Mouse (Mus musculus): ENCODE results near the gene Depdc1b. TPM values are rescaled to one million over a fixed set of nuclear protein-coding genes. Genes with fewer than 3 reads are reported as not detected.

Depdc1b gene
- polyA plus RNA-seq, 1 experiment from 2014 or later = 12.3 TPM

GRCm38 (mm10) chr13:108302957-108303675, 13.0 kb upstream of the Depdc1b start:
- 81% methylated on average over 7 of the region's 7 CpGs for WGBS
- Histone ChIP-seq H3K27me3 (ENCODE audit: control insufficient read depth, insufficient read depth, low read length) (no peaks in the 10 kb centered on the region), H3K27ac (ENCODE audit: low read depth, low read length) (no peak overlapping the region), H3K4me2 (ENCODE audit: low read depth) (no peak overlapping the region), H3K4me3 (ENCODE audit: low read depth, low read length) (no peak overlapping the region), H3K4me1 (ENCODE audit: control insufficient read depth, insufficient read depth, low read length) (peaks cover 4% of the 10 kb centered on the region; the same call in 1 of the 2 replicates), H3K9me3 (ENCODE audit: control insufficient read depth, low read length) (no peaks in the 10 kb centered on the region), H3K9ac (ENCODE audit: low read length) (no peak overlapping the region), H3K36me3 (ENCODE audit: control insufficient read depth, insufficient read depth, low read length) (no peaks in the 10 kb centered on the region)
- DNase-seq (ENCODE audit: low spot score) = no peak
- no peak for ATAC-seq (ENCODE audit: insufficient read depth, low FRiP score, low TSS enrichment)

GRCm38 (mm10) chr13:108303841-108304240, 12.3 kb upstream of the Depdc1b start:
- no peak overlapping the region for H3K4me2 ChIP-seq (ENCODE audit: low read depth)
- no peak overlapping the region for H3K9ac ChIP-seq (ENCODE audit: low read length)
- ATAC-seq (ENCODE audit: insufficient read depth, low FRiP score, low TSS enrichment) (no peak), DNase-seq (ENCODE audit: low spot score) (no peak)
- peaks cover 4% of the 10 kb centered on the region; the same call in 1 of the 2 replicates for H3K4me1 ChIP-seq (ENCODE audit: control insufficient read depth, insufficient read depth, low read length)
- H3K36me3 ChIP-seq (ENCODE audit: control insufficient read depth, insufficient read depth, low read length) = no peaks in the 10 kb centered on the region
- H3K9me3 ChIP-seq (ENCODE audit: control insufficient read depth, low read length) = no peaks in the 10 kb centered on the region
- WGBS = 61% methylated on average over 1 of the region's 1 CpGs
- no peaks in the 10 kb centered on the region for H3K27me3 ChIP-seq (ENCODE audit: control insufficient read depth, insufficient read depth, low read length)
- no peak overlapping the region for H3K27ac ChIP-seq (ENCODE audit: low read depth, low read length)
- H3K4me3 ChIP-seq (ENCODE audit: low read depth, low read length) = no peak overlapping the region

- no peak for ATAC-seq (ENCODE audit: insufficient read depth, low FRiP score, low TSS enrichment)
- Histone ChIP-seq H3K4me1 (ENCODE audit: control insufficient read depth, insufficient read depth, low read length) (peaks cover 4% of the 10 kb centered on the region; the same call in 1 of the 2 replicates), H3K9ac (ENCODE audit: low read length) (no peak overlapping the region), H3K9me3 (ENCODE audit: control insufficient read depth, low read length) (no peaks in the 10 kb centered on the region), H3K27ac (ENCODE audit: low read depth, low read length) (no peak overlapping the region), H3K36me3 (ENCODE audit: control insufficient read depth, insufficient read depth, low read length) (no peaks in the 10 kb centered on the region), H3K4me2 (ENCODE audit: low read depth) (no peak overlapping the region), H3K4me3 (ENCODE audit: low read depth, low read length) (no peak overlapping the region), H3K27me3 (ENCODE audit: control insufficient read depth, insufficient read depth, low read length) (no peaks in the 10 kb centered on the region)
- WGBS = 61% methylated on average over 2 of the region's 2 CpGs
- DNase-seq (ENCODE audit: low spot score) = no peak
Measured at GRCm38 (mm10) chr13:108304680-108305079, 11.5 kb upstream of the Depdc1b start.

- 0 out of 2 replicates have a peak overlapping the region, but pooled peaks have one; percentile 8 for H3K27ac ChIP-seq (ENCODE audit: low read depth, low read length)
Measured at GRCm38 (mm10) chr13:108316487-108316903, 363 bp downstream of the Depdc1b start.

GRCm38 (mm10) chr13:108317414-108317813, 1.3 kb downstream of the Depdc1b start:
- no peak for ATAC-seq (ENCODE audit: insufficient read depth, low FRiP score, low TSS enrichment)
- H3K9me3 ChIP-seq (ENCODE audit: control insufficient read depth, low read length) = no peaks in the 10 kb centered on the region
- no peak overlapping the region; the same call in 1 of the 2 replicates for H3K4me3 ChIP-seq (ENCODE audit: low read depth, low read length)
- H3K4me2 ChIP-seq (ENCODE audit: low read depth) = peak overlapping the region; percentile 70
- H3K4me1 ChIP-seq (ENCODE audit: control insufficient read depth, insufficient read depth, low read length) = peaks cover 2% of the 10 kb centered on the region; the same call in 1 of the 2 replicates
- 91% methylated on average over 2 of the region's 2 CpGs for WGBS
- DNase-seq (ENCODE audit: low spot score) = no peak
- no peak overlapping the region for H3K9ac ChIP-seq (ENCODE audit: low read length)
- H3K27ac ChIP-seq (ENCODE audit: low read depth, low read length) = no peak overlapping the region
- no peaks in the 10 kb centered on the region for H3K27me3 ChIP-seq (ENCODE audit: control insufficient read depth, insufficient read depth, low read length)
- H3K36me3 ChIP-seq (ENCODE audit: control insufficient read depth, insufficient read depth, low read length) = no peaks in the 10 kb centered on the region

More at GRCm38 (mm10) chr13:108316487-108316903, 363 bp downstream of the Depdc1b start:
- no peaks in the 10 kb centered on the region for H3K9me3 ChIP-seq (ENCODE audit: control insufficient read depth, low read length)
- H3K36me3 ChIP-seq (ENCODE audit: control insufficient read depth, insufficient read depth, low read length) = no peaks in the 10 kb centered on the region
- peak; percentile 67 for ATAC-seq (ENCODE audit: insufficient read depth, low FRiP score, low TSS enrichment)
- WGBS = under 1% methylated on average over 32 of the region's 32 CpGs
- no peak for DNase-seq (ENCODE audit: low spot score)
- peaks cover 2% of the 10 kb centered on the region; the same call in 1 of the 2 replicates for H3K4me1 ChIP-seq (ENCODE audit: control insufficient read depth, insufficient read depth, low read length)
- peak overlapping the region; percentile 88 for H3K4me3 ChIP-seq (ENCODE audit: low read depth, low read length)
- H3K27me3 ChIP-seq (ENCODE audit: control insufficient read depth, insufficient read depth, low read length) = no peaks in the 10 kb centered on the region
- peak overlapping the region; percentile 75 for H3K9ac ChIP-seq (ENCODE audit: low read length)
- H3K4me2 ChIP-seq (ENCODE audit: low read depth) = peak overlapping the region; percentile 70

- no peak for DNase-seq (ENCODE audit: low spot score)
- ATAC-seq (ENCODE audit: insufficient read depth, low FRiP score, low TSS enrichment) = no peak
- no peak overlapping the region for H3K4me3 ChIP-seq (ENCODE audit: low read depth, low read length)
- no peak overlapping the region for H3K4me2 ChIP-seq (ENCODE audit: low read depth)
- peaks cover 2% of the 10 kb centered on the region; the same call in 1 of the 2 replicates for H3K4me1 ChIP-seq (ENCODE audit: control insufficient read depth, insufficient read depth, low read length)
- 92% methylated on average over 8 of the region's 8 CpGs for WGBS
- H3K27ac ChIP-seq (ENCODE audit: low read depth, low read length) = no peak overlapping the region
- H3K36me3 ChIP-seq (ENCODE audit: control insufficient read depth, insufficient read depth, low read length) = no peaks in the 10 kb centered on the region
- no peaks in the 10 kb centered on the region for H3K27me3 ChIP-seq (ENCODE audit: control insufficient read depth, insufficient read depth, low read length)
- no peaks in the 10 kb centered on the region for H3K9me3 ChIP-seq (ENCODE audit: control insufficient read depth, low read length)
- no peak overlapping the region for H3K9ac ChIP-seq (ENCODE audit: low read length)
Measured at GRCm38 (mm10) chr13:108319028-108319427, 2.9 kb downstream of the Depdc1b start.

- ATAC-seq (ENCODE audit: insufficient read depth, low FRiP score, low TSS enrichment) = no peak
- 90% methylated on average over 8 of the region's 8 CpGs for WGBS
- DNase-seq (ENCODE audit: low spot score) = no peak
Measured at GRCm38 (mm10) chr13:108320216-108320615, 4.1 kb downstream of the Depdc1b start.

GRCm38 (mm10) chr13:108322466-108322865, 6.3 kb downstream of the Depdc1b start:
- WGBS = 92% methylated on average over 2 of the region's 2 CpGs
- Histone ChIP-seq H3K27ac (ENCODE audit: low read depth, low read length) (no peak overlapping the region), H3K4me2 (ENCODE audit: low read depth) (no peak overlapping the region), H3K4me1 (ENCODE audit: control insufficient read depth, insufficient read depth, low read length) (no peaks in the 10 kb centered on the region), H3K27me3 (ENCODE audit: control insufficient read depth, insufficient read depth, low read length) (no peaks in the 10 kb centered on the region), H3K4me3 (ENCODE audit: low read depth, low read length) (no peak overlapping the region), H3K9ac (ENCODE audit: low read length) (no peak overlapping the region), H3K9me3 (ENCODE audit: control insufficient read depth, low read length) (no peaks in the 10 kb centered on the region), H3K36me3 (ENCODE audit: control insufficient read depth, insufficient read depth, low read length) (0 out of 2 replicates have a peak, but pooled peaks cover 2% of the 10 kb centered on the region)
- ATAC-seq (ENCODE audit: insufficient read depth, low FRiP score, low TSS enrichment) (no peak), DNase-seq (ENCODE audit: low spot score) (no peak)

More at GRCm38 (mm10) chr13:108320216-108320615, 4.1 kb downstream of the Depdc1b start:
- Histone ChIP-seq H3K4me2 (ENCODE audit: low read depth) (no peak overlapping the region), H3K9me3 (ENCODE audit: control insufficient read depth, low read length) (no peaks in the 10 kb centered on the region), H3K36me3 (ENCODE audit: control insufficient read depth, insufficient read depth, low read length) (0 out of 2 replicates have a peak, but pooled peaks cover 2% of the 10 kb centered on the region), H3K27me3 (ENCODE audit: control insufficient read depth, insufficient read depth, low read length) (no peaks in the 10 kb centered on the region), H3K4me1 (ENCODE audit: control insufficient read depth, insufficient read depth, low read length) (peaks cover 2% of the 10 kb centered on the region; the same call in 1 of the 2 replicates), H3K9ac (ENCODE audit: low read length) (no peak overlapping the region), H3K4me3 (ENCODE audit: low read depth, low read length) (no peak overlapping the region), H3K27ac (ENCODE audit: low read depth, low read length) (no peak overlapping the region)

GRCm38 (mm10) chr13:108323317-108323716, 7.2 kb downstream of the Depdc1b start:
- no peaks in the 10 kb centered on the region for H3K4me1 ChIP-seq (ENCODE audit: control insufficient read depth, insufficient read depth, low read length)
- no peak overlapping the region for H3K4me2 ChIP-seq (ENCODE audit: low read depth)
- ATAC-seq (ENCODE audit: insufficient read depth, low FRiP score, low TSS enrichment) (no peak), DNase-seq (ENCODE audit: low spot score) (no peak)
- no peaks in the 10 kb centered on the region for H3K27me3 ChIP-seq (ENCODE audit: control insufficient read depth, insufficient read depth, low read length)
- no peak overlapping the region for H3K9ac ChIP-seq (ENCODE audit: low read length)
- WGBS = 93% methylated on average over 2 of the region's 2 CpGs
- H3K4me3 ChIP-seq (ENCODE audit: low read depth, low read length) = no peak overlapping the region
- H3K27ac ChIP-seq (ENCODE audit: low read depth, low read length) = no peak overlapping the region
- H3K36me3 ChIP-seq (ENCODE audit: control insufficient read depth, insufficient read depth, low read length) = 0 out of 2 replicates have a peak, but pooled peaks cover 2% of the 10 kb centered on the region
- no peaks in the 10 kb centered on the region for H3K9me3 ChIP-seq (ENCODE audit: control insufficient read depth, low read length)
